Mouse (Mus musculus): ENCODE data around the gene Psmb3. TPM values are rescaled to one million over a fixed set of nuclear protein-coding genes. Genes with fewer than 3 reads are reported as not detected.
A peak's percentile ranks its signal among the peaks of the same experiment; 100 is the strongest.
"Not testable (repeated sequence)": the region's sequence is repeated elsewhere in the genome, so short reads cannot be mapped to it uniquely, and the experiment has no call there.

Gene Psmb3
- 711 and 747 TPM in 2 replicates for polyA plus RNA-seq (2015; fragmentation: Nextera tagmentation; extraction: Ambion mirVana)

DNA sequence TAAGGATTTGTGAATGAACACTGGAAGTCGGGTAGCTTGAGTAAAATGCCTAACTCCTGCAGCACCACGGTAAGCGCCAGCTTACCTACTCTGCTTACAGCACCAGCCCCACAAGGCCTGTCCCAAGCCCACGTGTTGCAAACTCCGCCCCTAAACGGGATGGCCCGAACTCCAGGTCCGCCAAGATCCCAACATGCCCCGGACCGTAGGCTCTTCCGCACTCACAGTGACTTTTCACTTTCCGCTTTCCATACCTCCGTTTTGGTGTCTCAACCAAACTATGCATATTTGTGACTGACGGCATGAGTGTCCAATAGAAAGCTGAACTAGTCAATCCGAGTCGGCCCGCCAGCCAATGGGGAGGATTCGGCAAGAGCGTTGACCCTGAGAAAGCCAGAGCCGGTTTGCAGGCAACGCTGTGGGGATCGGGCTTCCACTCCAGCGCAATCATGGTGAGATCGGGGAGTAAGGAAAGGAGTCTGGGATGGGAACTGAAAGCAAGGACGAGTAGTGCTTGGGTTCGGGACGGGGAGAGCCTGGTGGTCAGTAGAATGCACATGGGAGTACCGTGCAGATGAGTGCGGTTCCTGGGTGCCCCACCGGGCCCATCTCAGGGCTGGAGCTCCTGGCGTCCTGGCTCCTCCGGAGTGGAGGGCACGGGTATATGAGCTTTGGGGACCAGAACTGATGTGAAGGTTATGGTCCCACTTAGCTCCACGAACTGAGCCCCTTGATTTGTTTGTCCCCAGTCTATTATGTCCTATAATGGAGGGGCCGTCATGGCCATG, at the start of gene Psmb3:
Gene Psmb3, plus strand, starts transcription at position 361 of the 788 bp plus-strand sequence.
- peak; percentile 99 for DNase-seq (ENCODE audit: low spot score)

DNA sequence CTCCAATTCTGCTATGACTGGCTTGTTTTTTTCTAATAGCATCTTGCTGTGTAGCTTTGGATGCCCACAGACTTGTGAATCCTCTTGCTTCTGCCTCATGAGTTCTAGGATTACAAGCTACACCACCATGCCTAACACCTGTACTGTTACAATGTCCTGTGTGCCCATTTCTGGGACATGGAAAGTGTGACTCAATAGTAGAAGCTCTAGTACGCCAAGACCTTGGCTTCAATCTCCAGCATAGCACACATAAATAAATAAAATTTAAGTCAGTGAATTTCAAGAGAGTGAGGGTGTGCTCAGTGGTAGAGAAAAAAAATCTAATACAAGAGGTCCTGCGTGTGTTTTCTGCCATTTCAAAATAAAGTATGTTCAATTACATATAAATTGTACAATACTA, 49.0 kb upstream of the Psmb3 start:
- DNase-seq (ENCODE audit: low spot score) = no peak

DNA sequence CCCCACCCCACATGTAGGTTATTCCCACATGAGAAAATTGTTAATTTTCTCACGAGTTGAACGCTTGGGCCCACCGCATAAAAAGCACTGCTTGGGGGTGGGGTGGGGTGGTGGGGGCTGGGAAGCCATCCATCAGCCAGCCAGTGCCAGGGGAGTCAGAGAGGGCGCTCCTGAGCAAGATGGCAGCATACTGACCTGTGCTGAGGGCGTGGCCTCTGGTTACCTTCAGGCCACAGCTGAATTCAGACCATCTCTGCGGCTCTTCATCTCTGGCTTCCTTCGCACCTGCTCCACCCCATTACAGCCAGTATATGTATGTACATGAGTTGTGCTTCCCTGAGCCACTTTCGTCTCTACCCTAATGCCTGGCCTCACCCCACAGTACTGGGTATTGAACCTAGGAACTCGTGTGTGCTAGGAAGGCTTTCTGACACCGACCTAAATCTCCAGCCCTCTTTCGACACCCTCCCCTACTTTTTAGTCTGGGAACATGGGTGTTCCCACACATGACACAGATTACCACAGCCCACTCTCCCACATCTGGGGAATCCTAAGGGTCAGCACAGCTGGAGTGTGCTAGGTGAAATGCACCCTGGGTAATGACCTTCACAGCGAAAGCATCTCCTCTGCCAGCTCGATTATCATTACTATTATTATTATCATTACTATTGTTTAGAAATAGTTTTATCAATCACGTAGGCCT, 46.8 kb upstream of the Psmb3 start:
- no peak for DNase-seq (ENCODE audit: low spot score)

DNA sequence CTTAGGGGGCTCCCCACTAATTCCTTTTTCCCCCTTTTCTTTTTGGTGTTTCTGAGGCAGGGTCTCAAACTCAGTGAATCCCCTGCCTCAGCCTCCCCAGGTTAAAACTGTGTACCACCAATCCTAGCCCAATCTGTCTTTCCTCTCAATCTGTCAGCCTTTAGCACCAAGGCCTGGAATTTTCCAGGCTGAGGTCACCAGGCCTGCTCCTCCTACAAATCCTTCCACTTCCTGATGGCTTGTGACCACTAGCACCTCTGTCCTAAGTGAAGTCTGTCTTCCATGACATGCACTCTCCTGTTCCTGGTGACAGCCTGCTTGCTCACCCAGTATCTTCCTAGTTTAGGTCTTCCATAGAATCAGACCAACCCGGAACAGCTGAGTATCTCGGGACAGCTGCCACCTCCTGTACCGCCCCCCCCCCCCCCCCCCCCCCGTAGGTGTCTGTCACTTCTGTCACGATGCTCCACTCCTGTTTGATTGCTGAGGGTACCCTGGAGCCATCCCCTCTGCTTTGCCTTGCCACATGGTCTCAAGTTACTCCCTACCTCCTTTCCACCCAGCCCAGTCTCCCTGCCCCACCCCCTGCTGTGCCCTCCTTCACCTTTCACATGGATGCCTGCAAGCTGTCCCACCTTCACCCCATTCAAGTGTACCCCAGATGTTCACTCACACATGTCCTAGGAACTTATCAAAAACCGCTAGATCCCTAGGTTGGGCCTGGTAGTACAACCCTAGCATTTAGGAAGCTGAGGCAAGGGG, 45.8 kb upstream of the Psmb3 start:
- no peak for DNase-seq (ENCODE audit: low spot score)

DNA sequence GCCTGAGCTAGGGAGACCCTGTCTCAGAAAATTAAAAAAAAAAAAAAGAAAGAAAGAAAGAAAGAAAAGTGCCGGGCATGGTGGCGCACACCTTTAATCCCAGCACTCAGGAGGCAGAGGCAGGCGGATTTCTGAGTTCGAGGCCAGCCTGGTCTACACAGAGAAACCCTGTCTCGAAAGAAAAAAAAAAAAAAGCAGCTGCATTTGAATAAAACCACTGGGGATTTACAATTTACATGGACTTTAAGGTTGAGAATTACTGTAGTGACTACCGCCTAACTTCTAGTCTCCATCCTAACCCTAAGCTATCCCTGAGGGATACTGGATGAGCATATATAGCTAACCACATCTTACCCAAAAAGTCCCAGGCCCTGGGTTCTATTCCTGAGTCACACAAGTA, 45.2 kb upstream of the Psmb3 start:
- DNase-seq (ENCODE audit: low spot score) = not testable (repeated sequence)

DNA sequence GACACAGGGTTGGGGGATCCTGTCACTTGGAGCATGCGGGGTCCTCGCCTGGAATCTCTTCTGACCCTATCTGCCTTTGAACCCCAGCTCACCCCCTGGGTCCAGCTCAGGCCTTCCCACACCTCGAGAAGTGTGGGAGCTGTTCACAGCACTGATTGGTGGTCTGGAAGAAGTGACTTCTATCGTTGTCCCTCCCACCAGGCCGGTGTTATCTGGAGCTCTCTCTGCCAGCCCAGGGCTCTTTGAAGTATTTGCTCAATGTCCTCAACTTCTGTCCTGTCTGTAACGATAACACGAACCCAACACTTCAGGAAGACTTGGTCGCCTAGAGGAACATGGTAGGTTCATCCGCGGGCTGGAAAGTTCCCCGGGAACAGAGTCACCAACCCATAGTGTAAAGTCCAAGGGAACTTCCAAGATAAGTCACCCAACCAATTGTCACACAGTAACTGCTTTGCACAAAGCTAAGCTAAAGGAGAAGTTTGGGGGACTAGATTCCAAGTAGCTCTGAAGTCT, 44.4 kb upstream of the Psmb3 start:
- no peak for DNase-seq (ENCODE audit: low spot score)

DNA sequence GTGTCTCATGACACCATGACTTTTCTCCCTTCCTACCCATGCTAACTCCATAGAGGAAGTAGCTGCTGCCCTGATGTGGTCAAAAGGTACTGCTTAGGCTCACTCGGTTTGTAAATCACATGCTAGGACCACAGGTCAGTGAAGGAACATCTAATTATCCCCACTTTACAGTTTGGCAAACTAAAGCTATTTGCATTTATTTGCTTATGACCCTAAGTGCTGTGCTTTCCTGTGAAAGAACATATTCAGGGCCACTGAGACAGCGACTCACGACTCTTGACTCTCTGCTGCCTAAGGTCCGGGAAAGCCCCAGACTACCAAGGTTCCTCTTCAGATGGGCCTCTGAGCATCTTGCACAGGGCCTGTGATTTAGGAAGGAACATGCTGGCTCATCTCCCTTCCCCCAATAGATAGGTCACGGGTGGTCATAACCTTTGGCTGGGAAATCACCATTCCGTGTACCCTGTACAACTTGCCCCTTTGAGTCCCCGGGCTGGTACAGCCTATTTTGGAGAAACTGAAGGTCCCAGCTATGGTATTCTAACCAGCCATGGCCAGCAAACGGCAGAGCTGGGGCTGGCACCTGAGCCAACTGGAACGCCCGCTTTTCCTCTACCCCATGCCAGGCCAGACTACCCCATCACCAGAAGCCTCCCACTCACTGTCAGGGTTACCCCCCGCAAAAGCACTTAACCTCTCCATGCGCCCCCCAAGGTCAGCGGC, 43.8 kb upstream of the Psmb3 start:
- peak; percentile 26 for DNase-seq (ENCODE audit: low spot score)

DNA sequence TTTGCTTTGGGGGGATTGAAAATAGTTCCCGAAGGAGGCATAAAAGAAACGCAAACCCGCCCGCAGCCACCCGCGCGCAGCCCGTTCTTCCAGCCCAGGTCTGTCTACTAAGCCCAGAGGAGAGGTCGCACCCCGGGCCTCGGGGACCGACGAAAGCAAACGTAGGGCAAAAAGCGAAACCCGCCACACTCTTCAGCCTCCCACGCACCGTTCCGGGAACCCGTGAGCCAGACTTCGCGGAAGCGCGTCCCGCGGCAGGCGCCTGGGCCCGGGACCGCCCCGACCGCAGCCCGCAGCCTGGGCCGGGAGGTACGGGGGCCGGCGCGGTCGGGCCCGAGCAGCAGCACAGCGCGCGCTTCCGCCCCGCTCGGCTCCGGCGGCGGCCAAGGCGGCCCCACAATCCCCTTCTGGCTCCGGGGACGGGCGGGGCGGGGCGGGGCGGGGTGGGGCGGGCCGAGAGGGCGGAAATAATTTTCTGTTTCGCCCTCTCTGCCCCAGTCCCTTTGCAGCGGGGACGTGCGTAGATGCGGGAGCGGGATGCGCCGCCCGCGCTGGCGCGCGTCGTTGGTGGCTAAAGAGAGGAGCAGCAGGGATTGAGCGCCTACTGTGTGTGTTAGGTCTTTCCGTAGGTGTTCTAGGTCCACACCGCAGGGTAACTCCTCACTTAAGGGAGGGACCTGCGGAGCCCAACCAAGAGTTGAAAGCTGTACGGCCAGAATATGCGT, 43.0 kb upstream of the Psmb3 start:
- peak; percentile 81 for DNase-seq (ENCODE audit: low spot score)

DNA sequence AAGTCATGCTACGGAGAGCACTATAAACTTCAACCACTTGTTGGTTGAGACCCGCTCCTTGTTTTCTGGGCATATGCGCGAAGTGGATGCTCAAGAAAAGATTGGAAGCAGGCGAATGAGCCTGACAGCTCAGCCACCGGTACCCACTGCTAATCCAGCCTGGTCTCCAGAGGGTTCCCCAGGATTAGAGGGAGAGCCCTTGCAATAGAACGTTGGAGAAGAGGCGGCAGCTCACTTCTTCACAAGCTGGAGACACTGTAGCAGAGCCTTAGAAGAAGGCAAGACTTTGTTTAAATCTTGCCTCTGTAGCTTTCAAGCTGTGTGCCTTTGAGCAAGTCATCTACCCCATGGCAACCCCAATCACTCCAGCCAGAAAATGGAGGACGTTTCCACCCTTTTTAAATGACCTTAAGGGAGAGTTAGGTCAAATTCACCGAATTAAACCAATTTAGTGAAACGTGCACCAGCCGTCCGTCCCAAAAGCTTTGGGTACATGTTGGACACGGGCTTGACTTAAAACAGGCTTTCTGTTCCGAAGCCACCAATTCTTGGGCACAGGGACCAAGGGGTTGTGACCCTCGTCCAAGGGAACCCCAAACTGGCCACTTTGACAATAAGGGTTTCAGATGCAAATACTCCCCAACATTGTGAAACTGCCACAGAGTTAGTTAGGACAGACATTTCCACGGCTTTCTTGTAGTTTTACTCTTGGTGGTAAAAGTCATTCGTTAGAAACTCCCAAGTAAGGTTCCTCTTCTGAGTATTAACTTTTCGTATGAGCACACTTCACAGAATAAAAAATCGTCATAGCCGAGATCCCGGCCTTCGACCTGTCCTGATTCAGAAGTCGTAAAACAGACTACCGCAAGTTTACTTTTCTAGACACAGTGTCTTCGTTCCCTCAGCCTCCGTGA, 42.2 kb upstream of the Psmb3 start:
- DNase-seq (ENCODE audit: low spot score) = no peak

DNA sequence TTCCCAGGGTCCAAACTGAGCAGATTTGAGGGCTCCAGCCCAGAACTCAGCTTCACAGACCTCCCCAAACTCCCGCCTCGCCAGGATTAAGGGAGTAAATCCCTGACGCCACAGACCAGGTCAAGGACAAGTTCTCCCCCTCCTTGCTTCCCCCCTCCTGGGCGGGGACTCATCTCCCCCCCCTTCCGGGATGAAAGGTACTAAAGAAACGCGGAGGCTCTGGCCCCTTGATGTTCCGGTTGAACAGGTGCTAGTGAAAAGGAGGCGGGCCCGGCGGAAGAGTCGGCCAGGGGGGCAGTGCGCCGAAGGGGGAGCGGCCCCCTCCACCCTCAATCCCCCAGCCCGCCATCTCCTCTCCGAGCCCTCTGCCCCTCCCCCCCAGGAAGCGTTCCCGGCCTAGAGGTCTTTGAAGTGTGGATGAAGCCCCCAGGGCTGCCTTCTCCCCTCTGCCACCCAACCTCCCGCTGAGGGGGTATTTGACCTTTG, 41.5 kb upstream of the Psmb3 start:
- DNase-seq (ENCODE audit: low spot score) = peak; percentile 60

DNA sequence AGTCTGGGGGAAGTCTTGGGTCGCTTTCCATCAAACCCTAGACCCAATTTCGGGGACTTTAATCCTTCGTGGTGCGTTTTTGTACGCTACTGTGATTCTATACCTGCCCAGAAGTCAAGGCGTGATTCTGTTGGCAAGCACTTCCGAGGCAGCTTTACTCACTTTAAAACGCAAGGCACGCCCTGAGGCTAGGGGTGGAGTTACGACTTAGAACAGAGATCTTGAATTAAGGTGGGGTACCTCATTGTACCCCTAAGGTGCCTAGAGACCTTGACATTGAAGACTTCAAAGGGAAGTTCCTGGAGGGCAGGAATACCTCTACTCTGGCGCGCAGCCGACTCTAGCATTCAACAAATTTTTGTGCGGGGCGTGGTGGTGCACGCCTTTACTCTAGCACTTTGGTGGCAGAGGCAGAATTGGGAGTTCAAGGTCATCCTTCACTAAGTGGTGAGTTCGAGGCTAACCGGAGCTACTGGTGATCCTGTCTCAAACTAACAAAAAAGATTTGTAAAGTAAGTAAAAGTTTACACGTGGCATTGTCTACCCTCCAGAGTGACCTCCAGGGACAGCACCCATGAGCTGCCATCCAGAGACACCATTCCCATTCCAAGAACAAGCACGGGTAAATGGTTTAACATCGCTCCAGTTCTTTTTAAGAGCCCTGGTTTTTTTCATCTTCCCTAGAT, 40.8 kb upstream of the Psmb3 start:
- peak; percentile 65 for DNase-seq (ENCODE audit: low spot score)

DNA sequence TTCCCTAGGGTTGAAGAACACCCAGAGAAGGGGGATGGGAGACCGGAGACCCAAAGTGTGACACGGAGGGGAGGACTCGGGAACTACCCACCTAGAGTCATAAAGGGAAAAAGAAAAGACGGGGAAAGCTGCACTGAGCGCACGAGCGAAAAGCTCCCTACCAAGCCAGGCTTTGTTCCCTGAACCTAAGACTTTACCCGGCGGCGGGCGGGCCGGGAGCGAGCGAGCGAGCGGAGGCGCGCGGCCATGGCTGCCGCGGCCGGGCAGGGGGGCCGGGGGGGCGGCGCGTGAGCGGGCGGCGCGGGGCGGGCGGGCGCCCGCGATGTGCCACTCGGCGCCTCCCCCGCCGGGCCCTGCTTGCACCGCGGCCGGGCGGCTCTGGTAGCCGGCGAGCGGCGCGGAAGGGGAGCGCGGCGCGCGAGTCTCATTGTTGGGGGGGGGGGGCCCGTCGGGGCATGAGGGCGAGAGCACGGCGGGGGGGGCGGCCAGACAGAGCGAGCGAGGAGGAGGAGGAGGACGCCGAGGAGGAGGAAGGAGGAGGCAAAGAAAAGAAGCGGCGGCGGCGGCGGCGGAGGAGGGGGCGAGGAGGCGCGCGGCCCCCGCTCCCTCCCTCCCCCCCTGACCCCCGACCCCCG, 40.2 kb upstream of the Psmb3 start, which contains the start of gene Mllt6:
Gene Mllt6, plus strand, starts transcription at position 522 of the 635 bp plus-strand sequence.
- peak; percentile 70 for DNase-seq (ENCODE audit: low spot score)

DNA sequence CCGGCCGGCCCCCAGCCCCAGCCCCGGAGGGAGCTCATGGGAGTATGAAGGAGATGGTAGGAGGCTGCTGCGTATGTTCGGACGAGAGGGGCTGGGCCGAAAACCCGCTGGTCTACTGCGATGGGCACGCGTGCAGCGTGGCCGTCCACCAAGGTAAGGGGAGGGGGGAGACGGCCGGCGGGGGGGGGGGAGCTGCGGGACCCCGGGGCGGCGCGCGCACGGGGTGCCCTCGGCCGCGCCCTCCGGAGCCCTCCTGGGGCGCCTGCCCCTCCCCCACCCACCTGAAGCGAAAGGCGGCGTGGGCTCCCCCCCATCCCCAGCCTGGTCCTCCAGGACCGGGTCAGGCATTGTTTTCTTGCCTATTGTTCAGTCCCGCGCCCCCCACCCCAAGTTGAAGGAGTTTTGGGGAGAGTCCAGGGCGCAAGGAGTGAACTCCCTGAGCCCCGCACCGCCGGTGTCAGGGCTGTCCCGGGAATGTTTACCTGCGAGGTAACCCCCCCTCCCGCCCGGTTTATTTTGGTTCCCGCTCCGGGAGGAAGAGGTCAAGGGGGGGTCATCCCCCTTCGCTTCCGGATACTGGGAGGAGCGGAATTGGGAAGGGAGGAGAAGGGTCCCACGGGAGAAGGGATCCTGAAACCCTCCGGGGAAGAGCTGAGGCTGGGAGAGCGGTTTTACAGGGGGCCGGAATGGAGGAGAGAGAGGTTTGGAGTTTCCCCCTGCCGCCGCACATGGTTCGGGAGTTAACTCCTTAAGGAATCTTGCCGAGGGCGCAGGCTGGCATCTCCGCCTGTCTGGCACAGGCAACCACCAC, 39.5 kb upstream of the Psmb3 start:
- DNase-seq (ENCODE audit: low spot score) = peak; percentile 45

DNA sequence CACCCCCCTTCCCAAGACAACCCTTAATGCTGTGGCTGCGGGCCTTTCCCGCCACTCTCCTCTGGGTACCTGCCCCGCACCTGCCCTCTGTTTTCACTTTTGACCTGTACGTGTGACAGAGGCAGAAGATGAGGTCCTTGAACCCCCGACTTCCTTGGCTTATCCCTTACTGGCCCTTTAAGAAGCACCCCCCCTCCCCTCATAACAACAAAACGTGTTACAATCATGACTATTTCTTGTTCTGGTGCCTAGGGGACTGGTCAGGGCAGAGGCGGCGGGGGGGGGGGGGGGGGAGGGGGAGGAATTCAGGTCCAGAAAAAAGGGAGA, 38.9 kb upstream of the Psmb3 start:
- DNase-seq (ENCODE audit: low spot score) = no peak

DNA sequence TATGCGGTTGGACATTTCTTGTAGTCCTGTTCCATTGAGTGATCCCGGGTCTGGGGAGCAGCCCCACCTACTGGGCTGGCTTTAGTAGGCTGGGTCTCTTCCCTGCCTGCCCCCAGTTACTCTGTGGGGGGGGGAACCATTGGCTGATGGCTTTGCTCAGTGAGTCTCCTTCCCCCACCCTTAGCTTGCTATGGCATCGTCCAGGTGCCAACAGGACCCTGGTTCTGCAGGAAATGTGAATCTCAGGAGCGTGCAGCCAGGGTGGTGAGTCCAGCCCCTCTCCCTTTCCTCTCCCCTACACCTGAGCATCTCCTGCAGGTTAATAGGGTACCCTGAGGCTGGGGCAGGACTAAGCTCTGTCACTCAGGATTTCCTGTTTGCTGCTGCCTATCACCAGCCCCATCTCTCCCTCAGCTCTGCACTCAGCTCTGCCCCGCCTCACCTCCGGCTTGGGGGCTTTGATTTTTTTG, 38.4 kb upstream of the Psmb3 start:
- DNase-seq (ENCODE audit: low spot score) = peak; percentile 57

DNA sequence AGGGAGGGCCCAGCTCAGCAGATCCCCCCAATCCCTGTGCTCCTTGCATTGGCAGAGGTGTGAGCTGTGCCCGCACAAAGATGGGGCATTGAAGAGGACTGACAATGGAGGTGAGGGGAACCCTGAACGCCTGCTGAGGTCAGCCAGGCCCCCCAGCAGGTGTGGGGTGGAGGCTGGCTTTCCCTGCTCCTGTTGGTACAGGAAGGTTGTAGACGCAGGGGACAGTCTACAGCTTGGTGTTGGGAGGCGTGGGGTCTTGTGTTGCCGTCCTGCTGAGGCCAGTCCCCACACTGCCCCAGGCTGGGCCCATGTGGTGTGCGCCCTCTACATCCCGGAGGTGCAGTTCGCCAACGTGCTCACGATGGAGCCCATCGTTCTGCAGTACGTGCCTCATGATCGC, 37.8 kb upstream of the Psmb3 start:
- DNase-seq (ENCODE audit: low spot score) = no peak

DNA sequence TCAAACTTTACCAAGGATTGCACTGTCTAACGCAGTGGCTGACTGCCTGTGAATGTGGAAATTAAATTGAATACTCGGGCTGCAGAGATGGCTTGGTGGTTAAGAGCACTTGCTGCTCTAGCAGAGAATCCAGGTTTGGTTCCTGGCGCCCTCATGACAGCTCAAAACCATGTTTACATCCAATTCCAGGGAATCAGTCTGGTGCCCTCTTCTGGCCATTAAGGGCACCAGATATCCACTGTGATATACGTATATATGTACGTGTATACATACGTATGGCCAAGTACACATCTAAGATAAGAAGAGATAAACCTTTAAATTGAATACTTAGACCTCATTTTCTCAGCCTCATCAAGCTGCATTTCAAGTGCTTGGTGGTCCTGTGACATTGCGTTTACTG, 37.0 kb upstream of the Psmb3 start:
- no peak for DNase-seq (ENCODE audit: low spot score)
